Mouse (Mus musculus): ENCODE results near the gene Twf2. TPM values are rescaled to one million over a fixed set of nuclear protein-coding genes. Genes with fewer than 3 reads are reported as not detected.

Gene Twf2
- polyA plus RNA-seq, 1 experiment from 2014 or later, result 44.0 TPM

GRCm38 (mm10) chr9:106226151-106226682 lies 23.3 kb downstream of the Twf2 start:
- H3K27me3 ChIP-seq (ENCODE audit: insufficient read depth, low read length), result no peaks in the 10 kb centered on the region
- H3K4me1 ChIP-seq (replicated peaks; ENCODE audit: insufficient read depth, low read length), result peaks cover 5% of the 10 kb centered on the region; the same call in 1 of the 2 replicates
- WGBS, result 12% methylated on average over 34 of the region's 34 CpGs
- peak overlapping the region; percentile 19; the same call in 1 of the 2 replicates for H3K27ac ChIP-seq
- no peaks in the 10 kb centered on the region for H3K36me3 ChIP-seq (ENCODE audit: insufficient read depth, low read length)
- H3K9me3 ChIP-seq (replicated peaks; ENCODE audit: low read length), result no peaks in the 10 kb centered on the region
- H3K4me2 ChIP-seq (ENCODE audit: low read length), result peak overlapping the region; percentile 65
- peak; percentile 53 for TF ChIP-seq CTCF (IDR thresholded peaks at IDR 0.05; ENCODE audit: low read depth)
- DNase-seq (ENCODE audit: low spot score) (peak; percentile 65), ATAC-seq (replicated peaks; ENCODE audit: low FRiP score, low read depth) (peak; percentile 45)
- H3K4me3 ChIP-seq (replicated peaks; ENCODE audit: low read depth, low read length), result peak overlapping the region; percentile 24
- peak overlapping the region; percentile 44; the same call in 1 of the 2 replicates for H3K9ac ChIP-seq (ENCODE audit: low read depth, low read length)

DNA sequence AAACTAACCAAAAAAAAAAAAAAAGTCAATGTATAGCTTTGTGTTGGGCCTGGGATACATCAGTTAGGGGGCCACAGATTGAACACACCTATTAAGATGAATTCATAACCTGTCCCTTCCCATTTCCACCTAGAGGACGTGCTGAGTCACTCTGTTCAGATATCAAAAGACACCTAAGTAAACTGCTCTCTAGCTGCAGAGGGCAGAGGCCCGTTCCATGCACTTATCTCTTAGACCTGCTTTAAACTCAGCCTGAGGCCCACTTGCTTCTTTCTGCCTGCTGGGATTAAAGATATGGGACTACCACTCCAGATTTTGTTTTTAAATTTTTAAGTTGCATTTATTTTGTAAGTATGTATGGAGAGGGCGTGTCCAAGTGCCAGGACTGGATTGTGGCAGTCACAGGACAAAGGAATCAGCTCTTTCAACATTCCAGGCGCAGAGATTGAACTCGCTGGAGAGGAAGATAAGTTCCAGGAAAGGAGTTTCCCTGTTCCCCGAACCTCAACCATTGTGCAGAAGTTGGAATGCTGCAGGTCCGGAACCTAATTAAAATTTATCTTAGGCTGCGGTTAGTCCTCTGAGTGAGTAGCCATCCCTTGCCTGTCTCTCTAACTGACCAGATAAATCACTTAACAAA lies 25.0 kb downstream of the Twf2 start:
- Histone ChIP-seq H3K4me2 (ENCODE audit: low read length) (no peak overlapping the region), H3K4me1 (replicated peaks; ENCODE audit: insufficient read depth, low read length) (peaks cover 5% of the 10 kb centered on the region; the same call in 1 of the 2 replicates), H3K36me3 (ENCODE audit: insufficient read depth, low read length) (peaks cover 3% of the 10 kb centered on the region; the same call in 1 of the 2 replicates), H3K4me3 (replicated peaks; ENCODE audit: low read depth, low read length) (no peak overlapping the region), H3K9ac (ENCODE audit: low read depth, low read length) (no peak overlapping the region), H3K27ac (no peak overlapping the region), H3K9me3 (replicated peaks; ENCODE audit: low read length) (no peaks in the 10 kb centered on the region), H3K27me3 (ENCODE audit: insufficient read depth, low read length) (no peaks in the 10 kb centered on the region)
- DNase-seq (ENCODE audit: low spot score) (no peak), ATAC-seq (replicated peaks; ENCODE audit: low FRiP score, low read depth) (no peak)
- WGBS, result 60% methylated on average over 8 of the region's 8 CpGs
- TF ChIP-seq CTCF (IDR thresholded peaks at IDR 0.05; ENCODE audit: low read depth), result no peak

DNA sequence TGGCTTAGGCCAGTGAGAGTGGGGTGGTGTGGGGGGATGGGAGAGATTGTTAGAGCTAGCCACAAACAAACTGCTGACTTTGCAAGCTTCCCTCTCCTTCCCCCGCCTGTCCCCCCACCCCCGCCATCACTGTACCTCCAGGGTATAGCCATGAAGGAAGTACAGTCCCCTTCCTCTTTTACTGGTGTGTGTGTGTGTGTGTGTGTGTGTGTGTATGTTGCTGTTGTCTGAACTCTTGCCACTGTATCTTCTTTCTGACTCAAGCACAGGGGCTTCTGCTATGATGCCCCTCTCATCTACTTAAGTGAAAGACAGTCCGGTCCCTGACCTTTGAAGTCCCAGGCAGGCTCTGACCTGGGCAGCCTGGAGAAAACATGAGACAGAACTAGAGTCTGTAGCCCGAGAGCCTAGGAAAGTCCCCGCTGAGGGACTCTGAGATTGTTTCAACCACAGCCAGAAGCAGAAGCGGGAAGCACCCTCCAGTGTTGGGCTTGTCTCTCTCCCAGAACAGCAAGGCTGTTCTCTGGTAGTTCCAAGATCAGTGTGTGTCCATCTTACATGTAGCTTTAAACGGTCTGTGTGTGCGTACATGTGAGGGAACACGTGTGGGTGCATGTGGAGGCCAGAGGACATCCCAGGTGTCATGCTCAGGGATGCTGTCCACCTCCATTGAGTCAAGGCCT lies 27.3 kb downstream of the Twf2 start:
- H3K27me3 ChIP-seq (ENCODE audit: insufficient read depth, low read length), result no peaks in the 10 kb centered on the region
- H3K36me3 ChIP-seq (ENCODE audit: insufficient read depth, low read length), result peaks cover 23% of the 10 kb centered on the region
- no peak overlapping the region for H3K4me3 ChIP-seq (replicated peaks; ENCODE audit: low read depth, low read length)
- no peak overlapping the region for H3K4me2 ChIP-seq (ENCODE audit: low read length)
- no peak for TF ChIP-seq CTCF (IDR thresholded peaks at IDR 0.05; ENCODE audit: low read depth)
- ATAC-seq (replicated peaks; ENCODE audit: low FRiP score, low read depth), result no peak
- 76% methylated on average over 9 of the region's 9 CpGs for WGBS
- no peak overlapping the region for H3K9ac ChIP-seq (ENCODE audit: low read depth, low read length)
- H3K4me1 ChIP-seq (replicated peaks; ENCODE audit: insufficient read depth, low read length), result peaks cover 5% of the 10 kb centered on the region; the same call in 1 of the 2 replicates
- no peak overlapping the region for H3K27ac ChIP-seq
- no peak for DNase-seq (ENCODE audit: low spot score)
- H3K9me3 ChIP-seq (replicated peaks; ENCODE audit: low read length), result no peaks in the 10 kb centered on the region

DNA sequence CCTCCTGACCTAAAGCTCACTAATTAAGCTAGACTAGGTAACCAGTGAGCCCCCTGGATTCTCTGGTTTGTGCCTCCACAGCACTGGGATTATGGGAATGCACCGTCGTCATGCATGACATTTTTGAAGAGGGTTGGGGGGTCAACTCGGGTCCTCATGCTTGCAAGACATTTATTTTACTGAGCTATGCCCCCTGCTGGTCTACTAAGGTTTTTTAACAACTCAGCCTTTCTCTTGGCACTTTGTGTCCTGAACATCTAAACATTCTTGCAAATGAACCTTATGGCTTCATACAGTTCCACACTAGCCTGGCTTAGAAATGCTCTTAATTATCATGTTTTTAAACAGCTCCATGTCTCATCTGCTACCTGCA lies 27.8 kb downstream of the Twf2 start:
- ATAC-seq (replicated peaks; ENCODE audit: low FRiP score, low read depth), result no peak
- WGBS, result 47% methylated on average over 3 of the region's 3 CpGs
- Histone ChIP-seq H3K36me3 (ENCODE audit: insufficient read depth, low read length) (peaks cover 29% of the 10 kb centered on the region), H3K9ac (ENCODE audit: low read depth, low read length) (no peak overlapping the region), H3K27me3 (ENCODE audit: insufficient read depth, low read length) (no peaks in the 10 kb centered on the region), H3K4me3 (replicated peaks; ENCODE audit: low read depth, low read length) (no peak overlapping the region), H3K9me3 (replicated peaks; ENCODE audit: low read length) (no peaks in the 10 kb centered on the region), H3K27ac (no peak overlapping the region), H3K4me1 (replicated peaks; ENCODE audit: insufficient read depth, low read length) (peaks cover 3% of the 10 kb centered on the region; the same call in 1 of the 2 replicates), H3K4me2 (ENCODE audit: low read length) (no peak overlapping the region)
- DNase-seq (ENCODE audit: low spot score), result no peak
- TF ChIP-seq CTCF (IDR thresholded peaks at IDR 0.05; ENCODE audit: low read depth), result peak; percentile 48; the same call in 1 of the 2 replicates

DNA sequence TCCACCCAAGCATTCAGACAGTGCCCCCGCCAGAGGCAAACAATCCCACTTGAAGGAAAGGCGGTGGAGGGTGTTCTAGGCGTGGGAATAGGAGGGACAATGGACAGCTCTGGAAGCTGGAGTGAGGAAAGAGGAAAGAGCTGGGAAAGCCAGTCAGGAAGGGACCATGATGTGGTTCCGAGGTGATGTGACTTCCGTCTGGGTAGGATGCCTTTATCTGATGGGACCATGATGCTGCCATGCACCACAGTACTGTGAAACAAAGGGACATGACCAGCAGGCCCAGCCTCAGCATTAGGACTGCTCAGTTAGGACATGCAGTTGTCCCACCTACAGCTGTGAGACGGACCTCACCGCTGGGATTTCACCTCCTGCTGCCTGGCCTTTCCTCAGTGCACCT lies 28.3 kb downstream of the Twf2 start:
- no peak overlapping the region for H3K27ac ChIP-seq
- H3K4me1 ChIP-seq (replicated peaks; ENCODE audit: insufficient read depth, low read length), result no peaks in the 10 kb centered on the region
- WGBS, result 83% methylated on average over 7 of the region's 7 CpGs
- H3K4me2 ChIP-seq (ENCODE audit: low read length), result no peak overlapping the region
- ATAC-seq (replicated peaks; ENCODE audit: low FRiP score, low read depth) (no peak), DNase-seq (ENCODE audit: low spot score) (no peak)
- no peaks in the 10 kb centered on the region for H3K27me3 ChIP-seq (ENCODE audit: insufficient read depth, low read length)
- H3K36me3 ChIP-seq (ENCODE audit: insufficient read depth, low read length), result peaks cover 32% of the 10 kb centered on the region
- H3K9me3 ChIP-seq (replicated peaks; ENCODE audit: low read length), result no peaks in the 10 kb centered on the region
- H3K9ac ChIP-seq (ENCODE audit: low read depth, low read length), result no peak overlapping the region
- TF ChIP-seq CTCF (IDR thresholded peaks at IDR 0.05; ENCODE audit: low read depth), result no peak
- H3K4me3 ChIP-seq (replicated peaks; ENCODE audit: low read depth, low read length), result no peak overlapping the region

DNA sequence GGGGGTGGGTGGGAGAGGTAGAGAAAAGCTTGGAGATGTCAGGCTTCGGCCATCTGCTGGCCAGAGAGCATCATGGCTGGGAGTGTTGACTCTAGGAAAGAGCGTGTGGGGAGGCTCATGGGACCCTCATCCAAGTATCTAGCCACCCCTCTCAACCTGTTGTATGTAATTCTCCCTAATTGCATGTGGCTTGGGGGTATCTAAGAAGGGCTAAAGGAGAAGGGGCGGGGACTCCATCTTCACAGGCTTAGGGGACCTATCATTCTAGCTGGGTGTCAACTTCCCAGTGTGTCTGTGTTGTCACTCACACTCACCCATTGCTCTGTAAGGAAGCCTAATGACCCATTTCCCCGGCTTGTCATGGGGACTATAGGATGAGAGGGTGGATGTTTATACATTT lies 28.9 kb downstream of the Twf2 start:
- Histone ChIP-seq H3K4me2 (ENCODE audit: low read length) (no peak overlapping the region), H3K4me3 (replicated peaks; ENCODE audit: low read depth, low read length) (no peak overlapping the region), H3K9ac (ENCODE audit: low read depth, low read length) (no peak overlapping the region), H3K27ac (no peak overlapping the region), H3K27me3 (ENCODE audit: insufficient read depth, low read length) (no peaks in the 10 kb centered on the region), H3K4me1 (replicated peaks; ENCODE audit: insufficient read depth, low read length) (no peaks in the 10 kb centered on the region), H3K36me3 (ENCODE audit: insufficient read depth, low read length) (peaks cover 36% of the 10 kb centered on the region), H3K9me3 (replicated peaks; ENCODE audit: low read length) (no peaks in the 10 kb centered on the region)
- no peak for TF ChIP-seq CTCF (IDR thresholded peaks at IDR 0.05; ENCODE audit: low read depth)
- WGBS, result 77% methylated on average over 4 of the region's 4 CpGs
- no peak for ATAC-seq (replicated peaks; ENCODE audit: low FRiP score, low read depth)
- DNase-seq (ENCODE audit: low spot score), result no peak

All from kidney, postnatal 0 days (tissue).